Mouse (Mus musculus) neural tube, embryonic 10.5 days (tissue): ENCODE measurements around the gene Rnf180.

Source experiments
- DNase-seq: peaks from one replicate; pipeline ENCODE4 v3.0.0-alpha.2; 2017; ENCODE audit warnings: low spot score; ENCODE audit errors: extremely low spot score

Rnf180 gene

DNA sequence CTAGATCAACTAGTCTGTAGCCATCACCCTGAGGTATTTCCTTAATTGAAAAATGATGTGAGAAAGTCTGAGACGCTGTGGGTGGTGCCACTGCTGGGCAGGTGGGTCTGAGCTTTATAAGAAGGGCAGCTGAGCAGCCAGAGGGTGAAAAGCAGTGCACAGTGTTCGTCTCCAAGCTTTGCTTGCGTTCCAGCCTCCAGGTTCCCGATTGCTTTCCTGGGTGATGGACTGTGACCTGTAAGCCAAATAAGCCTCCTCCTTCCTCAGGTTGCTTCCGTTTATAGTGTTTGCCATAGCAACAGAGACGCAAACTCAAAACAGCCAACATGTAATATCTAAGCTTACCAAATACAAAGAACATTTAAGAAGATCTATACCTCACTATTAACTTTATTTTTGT is 162.2 kb downstream of the Rnf180 start:
- no peak for DNase-seq

DNA sequence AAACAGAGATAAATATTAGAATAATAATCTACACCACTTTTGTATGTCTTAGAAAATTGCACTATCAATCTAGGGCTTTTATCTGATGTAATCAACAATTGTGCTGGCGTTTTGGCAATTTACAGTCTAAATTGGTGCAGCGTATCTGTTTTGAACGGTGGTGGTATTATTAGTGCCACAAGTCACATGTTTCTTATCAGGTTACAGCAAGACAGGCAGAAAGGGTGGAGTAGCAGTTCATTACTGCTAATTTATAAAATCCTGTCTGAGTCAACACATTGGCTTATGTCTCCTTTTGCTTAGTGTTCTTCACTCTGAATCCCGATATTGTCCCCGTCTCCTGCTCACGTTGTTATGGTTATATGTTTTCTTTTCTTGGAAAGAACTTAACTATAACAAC is 164.5 kb downstream of the Rnf180 start:
- no peak for DNase-seq

DNA sequence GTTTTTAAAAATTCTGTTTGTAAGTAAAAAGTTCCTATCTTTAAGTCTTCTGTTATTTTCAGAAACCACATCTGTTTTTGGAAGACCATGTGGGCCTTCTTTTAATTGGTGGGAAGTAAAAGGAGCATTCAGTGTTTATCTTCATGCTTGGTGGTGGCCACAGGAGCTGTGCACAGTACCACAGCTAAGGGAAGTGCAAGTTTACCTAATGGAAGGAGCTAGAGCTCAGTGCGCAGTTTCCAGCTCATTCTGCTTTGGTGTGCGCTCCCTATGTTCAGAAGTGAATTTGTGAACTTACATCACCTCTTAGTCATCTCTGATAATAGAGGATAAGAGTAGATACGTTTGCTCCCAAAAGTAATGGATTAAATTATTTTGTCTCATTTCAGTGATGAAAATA is 172.5 kb downstream of the Rnf180 start:
- no peak for DNase-seq

DNA sequence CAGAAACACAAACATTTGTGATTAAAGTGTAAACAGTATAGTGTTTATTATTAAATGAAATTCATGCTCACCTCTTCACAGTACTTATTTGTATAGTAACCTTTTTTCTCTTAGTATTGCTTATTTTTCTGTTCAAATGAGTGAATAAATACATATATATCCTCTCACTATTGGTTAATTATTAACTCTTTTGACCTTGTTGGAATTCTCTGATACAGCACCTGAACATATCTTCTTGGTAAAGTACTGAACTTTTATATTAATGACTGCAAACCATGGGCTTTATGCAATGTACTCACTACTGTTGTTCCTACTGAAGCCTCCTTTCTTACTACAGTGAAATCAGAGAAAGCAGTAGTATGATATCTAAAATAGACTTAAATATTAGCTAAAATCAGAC is 173.0 kb downstream of the Rnf180 start:
- DNase-seq = no peak

DNA sequence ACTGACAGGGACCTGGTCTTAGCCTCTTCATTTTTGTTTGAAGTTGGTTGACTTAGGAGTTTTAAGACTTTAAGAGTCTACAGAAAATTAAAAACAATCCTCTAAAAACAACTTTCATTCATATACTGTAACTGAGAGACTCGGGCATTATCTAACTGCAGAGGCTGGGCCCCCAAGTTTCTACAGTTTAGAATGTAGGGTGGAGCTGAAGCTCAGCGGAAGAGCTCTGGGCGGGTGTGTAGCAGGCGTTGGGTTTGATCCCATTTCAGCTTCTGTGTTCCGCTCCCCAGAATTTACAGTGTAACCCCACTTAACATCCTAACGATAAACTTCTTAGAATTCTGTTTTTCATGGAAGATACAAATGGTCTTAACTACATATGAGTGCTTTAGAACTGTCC is 183.0 kb downstream of the Rnf180 start:
- no peak for DNase-seq

DNA sequence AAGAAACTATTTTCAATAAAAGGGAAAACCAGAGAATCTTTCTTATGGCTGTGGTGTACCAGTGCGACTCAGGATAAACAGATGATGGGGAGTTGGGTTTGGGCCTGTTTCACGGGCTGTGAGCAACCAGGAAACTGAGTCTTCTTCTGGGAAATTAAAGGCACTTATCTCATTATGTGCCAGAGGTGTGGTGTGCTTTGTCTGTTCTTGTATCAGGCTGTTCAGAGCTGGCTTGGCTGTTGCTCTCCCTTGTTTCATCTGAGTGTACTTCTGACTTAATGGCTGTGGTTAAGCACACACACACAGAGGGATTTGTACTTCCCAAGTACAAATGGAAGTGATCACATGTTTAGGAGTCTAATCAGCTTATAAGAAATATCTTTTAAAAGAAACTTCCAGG is 190.2 kb downstream of the Rnf180 start:
- DNase-seq = no peak

DNA sequence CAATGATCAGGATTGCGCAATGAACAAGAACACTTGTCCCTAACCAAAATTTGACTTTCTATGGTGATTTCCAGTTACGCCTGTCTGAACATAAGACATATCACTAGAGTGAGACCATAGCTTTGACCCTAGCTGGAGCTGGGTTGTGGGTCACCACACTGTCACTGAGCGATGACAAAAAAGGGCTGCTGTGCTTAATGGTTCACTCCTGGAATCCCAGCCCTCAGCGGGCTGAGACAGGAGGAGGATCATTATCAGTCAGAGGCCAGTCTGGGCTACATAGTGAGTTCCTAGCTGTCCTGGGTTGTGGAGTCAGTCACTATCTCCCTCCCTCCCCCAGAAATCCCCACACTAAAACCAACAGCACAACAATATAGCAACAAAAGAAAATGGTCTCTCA is 193.9 kb downstream of the Rnf180 start:
- no peak for DNase-seq

DNA sequence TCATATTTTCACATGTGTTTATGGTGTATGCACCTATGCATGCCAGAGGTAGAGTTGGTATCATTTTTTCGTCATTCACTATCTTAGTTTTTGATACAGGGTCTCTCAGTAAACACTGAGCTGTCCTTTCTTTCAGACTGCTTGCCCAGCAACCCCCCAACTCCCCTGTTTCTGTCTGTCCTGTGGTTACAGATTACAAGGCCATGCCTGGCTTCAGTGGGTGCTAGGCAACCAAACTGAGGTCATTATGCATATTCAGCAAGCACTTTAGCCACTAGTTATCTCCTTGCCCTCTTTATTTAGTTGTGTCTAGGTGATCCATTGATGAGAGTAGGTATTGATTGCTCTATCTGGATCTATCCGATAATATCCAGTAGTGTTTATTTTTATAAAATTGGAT is 198.3 kb downstream of the Rnf180 start:
- no peak for DNase-seq

DNA sequence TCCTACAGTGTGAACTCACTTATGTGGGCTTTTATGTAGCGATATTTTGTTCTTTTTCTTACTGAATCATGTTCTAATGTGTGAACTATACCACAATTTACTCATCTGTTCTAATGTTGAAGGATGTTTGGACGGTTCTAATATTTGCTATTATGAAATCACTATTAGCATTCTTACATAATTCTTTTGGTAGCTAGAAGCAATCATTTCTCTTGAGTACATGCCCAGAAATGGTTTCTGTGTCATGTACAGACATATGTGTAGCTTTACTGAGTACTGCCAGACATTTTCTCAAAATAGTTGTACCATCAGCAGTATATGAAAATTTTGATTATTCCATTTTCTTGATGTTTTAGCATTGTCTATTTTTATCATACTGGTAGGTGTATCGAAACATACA is 205.3 kb downstream of the Rnf180 start:
- DNase-seq = no peak

DNA sequence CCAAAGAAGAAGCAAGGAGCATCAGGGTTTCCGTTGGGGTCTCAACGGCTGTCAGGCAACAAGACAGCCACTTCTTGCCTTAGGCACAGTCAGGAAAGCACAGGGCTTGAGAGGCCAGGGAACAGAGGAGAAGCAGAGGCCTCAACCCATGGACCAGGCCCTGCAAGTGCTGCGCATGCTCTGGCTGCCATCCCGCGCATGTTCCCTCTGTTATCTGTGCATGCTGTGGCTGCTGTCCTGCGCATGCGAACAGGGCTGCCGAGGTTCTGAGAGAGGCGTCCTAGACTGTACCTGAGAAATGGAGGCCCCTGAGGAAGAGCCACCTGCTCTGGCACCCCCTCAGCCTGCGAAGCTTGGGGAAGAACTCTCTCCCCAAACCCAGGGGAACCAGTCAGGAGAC is 212.8 kb downstream of the Rnf180 start, which contains the start of gene 4933425L06Rik:
TSS of gene 4933425L06Rik (plus strand) at position 261 of the 400 bp plus-strand sequence.
- no peak for DNase-seq
